Mouse (Mus musculus): ENCODE measurements around the gene Gpx2. TPM values are rescaled to one million over a fixed set of nuclear protein-coding genes. Genes with fewer than 3 reads are reported as not detected.

Gene Gpx2
- total RNA-seq, 2 experiments from 2014 or later, result not detected

- 0 out of 2 replicates have a peak, but pooled peaks have one; percentile 2 for ATAC-seq (replicated peaks; ENCODE audit: poor library complexity, severe bottlenecking)
Measured at GRCm38 (mm10) chr12:76765901-76766630, 29.3 kb downstream of the Gpx2 start.

GRCm38 (mm10) chr12:76765354-76765851, 30.0 kb downstream of the Gpx2 start, which contains the start of the genes Churc1 and Fntb:
Churc1 (plus strand) TSS chr12:76765538.
Fntb (plus strand) TSS chr12:76765589.
- ATAC-seq (replicated peaks; ENCODE audit: poor library complexity, severe bottlenecking), result peak; percentile 98

DNA sequence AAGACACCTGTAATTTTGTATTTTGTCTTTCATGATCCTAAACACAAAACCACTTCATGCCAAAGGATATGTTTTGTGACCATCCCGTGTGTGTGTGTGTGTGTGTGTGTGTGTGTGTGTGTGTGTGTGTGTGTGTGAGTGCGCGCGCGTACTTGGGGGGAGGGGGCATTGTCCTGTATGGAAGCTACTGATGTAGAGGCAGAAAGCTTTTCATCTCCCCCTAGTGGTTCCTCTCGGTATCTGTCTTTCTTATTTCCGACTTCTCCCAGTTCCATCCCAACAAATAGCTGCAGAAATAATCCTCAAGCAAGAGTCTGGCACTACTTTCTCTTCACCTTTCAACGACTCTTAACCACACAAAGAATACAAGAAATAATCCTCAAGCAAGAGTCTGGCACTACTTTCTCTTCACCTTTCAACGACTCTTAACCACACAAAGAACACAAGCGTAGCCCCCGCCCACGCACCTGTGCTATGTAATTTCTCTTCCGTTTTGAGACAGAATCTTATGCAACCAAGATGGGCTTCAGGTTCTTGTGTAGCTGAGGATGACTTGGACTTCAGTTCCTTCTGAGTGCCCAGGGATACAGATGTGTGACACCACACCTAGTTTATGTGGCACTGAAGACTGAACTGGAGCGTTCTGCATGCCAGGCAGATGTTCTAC, 42.6 kb downstream of the Gpx2 start:
- ATAC-seq (replicated peaks; ENCODE audit: poor library complexity, severe bottlenecking), result peak; percentile 56

DNA sequence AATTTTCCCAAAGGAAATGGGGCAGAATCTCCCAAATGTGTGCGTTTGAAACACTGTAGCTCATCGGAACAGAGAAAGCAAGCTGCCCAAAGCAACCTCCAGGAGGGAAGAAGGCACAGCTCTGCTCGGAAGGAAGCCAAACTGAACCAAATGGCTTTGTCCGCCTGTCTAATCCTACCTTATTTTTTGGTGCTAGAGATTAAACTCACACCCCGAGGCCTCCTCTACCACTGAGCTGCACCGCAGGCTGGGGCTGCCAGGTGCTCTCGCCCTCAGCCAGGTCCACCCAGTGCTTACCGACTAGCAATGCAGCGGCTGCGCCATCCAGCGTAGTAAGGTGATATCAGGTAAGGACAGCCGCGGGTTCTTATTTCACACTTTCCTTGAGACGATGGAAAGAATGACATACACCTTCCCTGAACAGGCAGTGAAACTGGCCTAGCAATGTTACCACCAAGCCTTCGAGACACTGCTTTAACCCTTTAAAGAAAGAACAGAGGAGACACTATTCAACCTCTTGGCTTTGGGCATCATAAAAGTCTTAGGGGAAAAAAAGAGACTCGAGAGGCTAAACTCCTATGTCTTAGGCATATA, 44.4 kb downstream of the Gpx2 start:
- no peak for ATAC-seq (replicated peaks; ENCODE audit: poor library complexity, severe bottlenecking)

Other genes starting within 250 kb of the Gpx2 start
- gene Sptb, start 85.0 kb downstream of the Gpx2 start, total RNA-seq (2014; fragmentation: Nextera tagmentation), result 0.02 and 0.04 TPM in 2 replicates
- 0.26 and 0.93 TPM in 2 replicates for gene Sptb, start 85.0 kb downstream of the Gpx2 start, total RNA-seq (2017)
- gene Churc1, start 30.0 kb downstream of the Gpx2 start, total RNA-seq (2014; fragmentation: Nextera tagmentation), result 73.3 and 90.6 TPM in 2 replicates
- 40.6 and 62.0 TPM in 2 replicates for gene Churc1, start 30.0 kb downstream of the Gpx2 start, total RNA-seq (2017)
- gene Fntb, start 30.0 kb downstream of the Gpx2 start, total RNA-seq (2014; fragmentation: Nextera tagmentation), result 17.4 and 19.3 TPM in 2 replicates
- 5.2 and 8.8 TPM in 2 replicates for gene Fntb, start 30.0 kb downstream of the Gpx2 start, total RNA-seq (2017)
- gene Rab15, start 27.4 kb upstream of the Gpx2 start, total RNA-seq (2014; fragmentation: Nextera tagmentation), result not detected in 2 replicates
- gene Rab15, start 27.4 kb upstream of the Gpx2 start, total RNA-seq (2017), result not detected in 2 replicates
- 99.0 and 109 TPM in 2 replicates for gene Max, start 166.6 kb upstream of the Gpx2 start, total RNA-seq (2014; fragmentation: Nextera tagmentation)
- gene Max, start 166.6 kb upstream of the Gpx2 start, total RNA-seq (2017), result 99.5 and 108 TPM in 2 replicates